Mouse (Mus musculus) fat pad, adult 2 months (tissue): ENCODE data around the gene Tmc3.

Experiments
- DNase-seq: peaks from one replicate; pipeline ENCODE4 v3.0.0-alpha.2; 2011; ENCODE audit warnings: low read depth, low spot score; ENCODE audit errors: extremely low read depth

The Tmc3 gene

GRCm38 (mm10) chr7:83667936-83668645 is 83.4 kb downstream of the Tmc3 start:
- no peak for DNase-seq

- no peak for DNase-seq
Measured at GRCm38 (mm10) chr7:83668724-83669123, 84.0 kb downstream of the Tmc3 start.

DNA sequence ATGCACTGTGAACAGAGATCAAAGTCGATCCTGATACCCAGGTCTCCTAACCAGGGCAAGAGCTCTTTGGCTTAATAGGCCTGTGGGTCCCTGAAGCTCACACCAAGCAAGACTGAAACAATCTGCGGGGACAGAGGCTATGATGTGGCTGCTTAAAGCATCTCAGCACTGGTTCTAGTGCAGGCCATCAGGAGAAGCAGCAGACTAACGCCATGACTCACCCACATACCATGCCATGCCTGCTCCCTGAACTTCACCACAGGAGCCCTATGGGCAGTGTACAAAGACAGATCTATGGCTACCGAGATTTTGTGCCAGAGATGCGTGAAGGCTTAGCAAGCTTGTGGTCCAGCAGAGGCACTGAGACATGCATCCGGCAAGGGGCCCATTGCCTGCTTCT is 86.8 kb downstream of the Tmc3 start:
- DNase-seq, result no peak
